Mouse (Mus musculus): ENCODE results near the gene Synpo2. TPM values are rescaled to one million over a fixed set of nuclear protein-coding genes. Genes with fewer than 3 reads are reported as not detected.

Synpo2 gene
- total and polyA plus RNA-seq, 3 experiments: 0.22 TPM; not detected in 2

- H3K4me3 ChIP-seq (ENCODE audit: low read depth, low read length): no peak overlapping the region
- H3K27me3 ChIP-seq (ENCODE audit: insufficient read depth, low read length): no peaks in the 10 kb centered on the region
- H3K4me1 ChIP-seq (ENCODE audit: insufficient read depth, low read depth, low read length): no peaks in the 10 kb centered on the region
- DNase-seq (ENCODE audit: low spot score): no peak
- ATAC-seq (ENCODE audit: extremely low read depth, insufficient number of reproducible peaks, low FRiP score, poor library complexity, severe bottlenecking): no peak
- no peaks in the 10 kb centered on the region for H3K36me3 ChIP-seq (replicated peaks)
- TF ChIP-seq CTCF (IDR thresholded peaks at IDR 0.05; ENCODE audit: low read depth, low read length) (no peak), TAL1 (conservative IDR thresholded peaks at IDR 0.05; ENCODE audit: low read depth, low read length) (no peak), GATA1 (IDR thresholded peaks at IDR 0.05; ENCODE audit: borderline replicate concordance, low read length) (no peak), GATA2 (IDR thresholded peaks at IDR 0.05; ENCODE audit: borderline replicate concordance, low read depth, low read length) (no peak), POLR2AphosphoS5 (IDR thresholded peaks at IDR 0.05; ENCODE audit: insufficient replicate concordance, low read depth, low read length) (no peak)
- H3K9me3 ChIP-seq (replicated peaks): no peaks in the 10 kb centered on the region
These were observed 160.2 kb downstream of the Synpo2 start for GRCm38 (mm10) chr3:123075759-123076158.

- Histone ChIP-seq H3K36me3 (replicated peaks) (no peaks in the 10 kb centered on the region), H3K9me3 (replicated peaks) (no peaks in the 10 kb centered on the region), H3K27me3 (ENCODE audit: insufficient read depth, low read length) (no peaks in the 10 kb centered on the region), H3K4me3 (ENCODE audit: low read depth, low read length) (no peak overlapping the region), H3K4me1 (ENCODE audit: insufficient read depth, low read depth, low read length) (no peaks in the 10 kb centered on the region)
- ATAC-seq (ENCODE audit: extremely low read depth, insufficient number of reproducible peaks, low FRiP score, poor library complexity, severe bottlenecking) (no peak), DNase-seq (ENCODE audit: low spot score) (no peak)
- TF ChIP-seq GATA1 (IDR thresholded peaks at IDR 0.05; ENCODE audit: borderline replicate concordance, low read length): no peak
- TF ChIP-seq GATA2 (IDR thresholded peaks at IDR 0.05; ENCODE audit: borderline replicate concordance, low read depth, low read length): no peak
- no peak for TF ChIP-seq CTCF (IDR thresholded peaks at IDR 0.05; ENCODE audit: low read depth, low read length)
- no peak for TF ChIP-seq POLR2AphosphoS5 (IDR thresholded peaks at IDR 0.05; ENCODE audit: insufficient replicate concordance, low read depth, low read length)
- TF ChIP-seq TAL1 (conservative IDR thresholded peaks at IDR 0.05; ENCODE audit: low read depth, low read length): no peak
These were observed 160.9 kb downstream of the Synpo2 start for GRCm38 (mm10) chr3:123075034-123075433.

- DNase-seq (ENCODE audit: low spot score): no peak
- no peak for TF ChIP-seq CTCF (IDR thresholded peaks at IDR 0.05; ENCODE audit: low read depth, low read length)
- TF ChIP-seq GATA1 (IDR thresholded peaks at IDR 0.05; ENCODE audit: borderline replicate concordance, low read length): no peak
- no peak for TF ChIP-seq GATA2 (IDR thresholded peaks at IDR 0.05; ENCODE audit: borderline replicate concordance, low read depth, low read length)
- no peak for TF ChIP-seq TAL1 (conservative IDR thresholded peaks at IDR 0.05; ENCODE audit: low read depth, low read length)
- TF ChIP-seq POLR2AphosphoS5 (IDR thresholded peaks at IDR 0.05; ENCODE audit: insufficient replicate concordance, low read depth, low read length): no peak
- H3K36me3 ChIP-seq (replicated peaks): no peaks in the 10 kb centered on the region
- no peak overlapping the region for H3K4me3 ChIP-seq (ENCODE audit: low read depth, low read length)
- no peaks in the 10 kb centered on the region for H3K27me3 ChIP-seq (ENCODE audit: insufficient read depth, low read length)
- no peaks in the 10 kb centered on the region for H3K4me1 ChIP-seq (ENCODE audit: insufficient read depth, low read depth, low read length)
- no peak for ATAC-seq (ENCODE audit: extremely low read depth, insufficient number of reproducible peaks, low FRiP score, poor library complexity, severe bottlenecking)
- no peaks in the 10 kb centered on the region for H3K9me3 ChIP-seq (replicated peaks)
These were observed 162.6 kb downstream of the Synpo2 start for GRCm38 (mm10) chr3:123073351-123073750.

- ATAC-seq (ENCODE audit: extremely low read depth, insufficient number of reproducible peaks, low FRiP score, poor library complexity, severe bottlenecking) (no peak), DNase-seq (ENCODE audit: low spot score) (no peak)
- H3K4me1 ChIP-seq (ENCODE audit: insufficient read depth, low read depth, low read length): no peaks in the 10 kb centered on the region
- no peaks in the 10 kb centered on the region for H3K9me3 ChIP-seq (replicated peaks)
- no peak overlapping the region for H3K4me3 ChIP-seq (ENCODE audit: low read depth, low read length)
- TF ChIP-seq GATA1 (IDR thresholded peaks at IDR 0.05; ENCODE audit: borderline replicate concordance, low read length): no peak
- TF ChIP-seq GATA2 (IDR thresholded peaks at IDR 0.05; ENCODE audit: borderline replicate concordance, low read depth, low read length): no peak
- no peak for TF ChIP-seq POLR2AphosphoS5 (IDR thresholded peaks at IDR 0.05; ENCODE audit: insufficient replicate concordance, low read depth, low read length)
- TF ChIP-seq CTCF (IDR thresholded peaks at IDR 0.05; ENCODE audit: low read depth, low read length): no peak
- H3K36me3 ChIP-seq (replicated peaks): no peaks in the 10 kb centered on the region
- H3K27me3 ChIP-seq (ENCODE audit: insufficient read depth, low read length): no peaks in the 10 kb centered on the region
These were observed 163.5 kb downstream of the Synpo2 start for GRCm38 (mm10) chr3:123072472-123072871.

- TF ChIP-seq TAL1 (conservative IDR thresholded peaks at IDR 0.05; ENCODE audit: low read depth, low read length) (no peak), POLR2AphosphoS5 (IDR thresholded peaks at IDR 0.05; ENCODE audit: insufficient replicate concordance, low read depth, low read length) (no peak), GATA1 (IDR thresholded peaks at IDR 0.05; ENCODE audit: borderline replicate concordance, low read length) (no peak), GATA2 (IDR thresholded peaks at IDR 0.05; ENCODE audit: borderline replicate concordance, low read depth, low read length) (no peak), CTCF (IDR thresholded peaks at IDR 0.05; ENCODE audit: low read depth, low read length) (no peak)
- no peaks in the 10 kb centered on the region for H3K36me3 ChIP-seq (replicated peaks)
- H3K4me1 ChIP-seq (ENCODE audit: insufficient read depth, low read depth, low read length): no peaks in the 10 kb centered on the region
- H3K27me3 ChIP-seq (ENCODE audit: insufficient read depth, low read length): no peaks in the 10 kb centered on the region
- ATAC-seq (ENCODE audit: extremely low read depth, insufficient number of reproducible peaks, low FRiP score, poor library complexity, severe bottlenecking) (no peak), DNase-seq (ENCODE audit: low spot score) (no peak)
- no peaks in the 10 kb centered on the region for H3K9me3 ChIP-seq (replicated peaks)
- no peak overlapping the region for H3K4me3 ChIP-seq (ENCODE audit: low read depth, low read length)
These were observed 165.0 kb downstream of the Synpo2 start for GRCm38 (mm10) chr3:123070996-123071395.

GRCm38 (mm10) chr3:123066836-123067235 is 169.1 kb downstream of the Synpo2 start:
- Histone ChIP-seq H3K4me1 (ENCODE audit: insufficient read depth, low read depth, low read length) (no peaks in the 10 kb centered on the region), H3K36me3 (replicated peaks) (no peaks in the 10 kb centered on the region), H3K9me3 (replicated peaks) (no peaks in the 10 kb centered on the region), H3K4me3 (ENCODE audit: low read depth, low read length) (no peak overlapping the region), H3K27me3 (ENCODE audit: insufficient read depth, low read length) (no peaks in the 10 kb centered on the region)
- TF ChIP-seq CTCF (IDR thresholded peaks at IDR 0.05; ENCODE audit: low read depth, low read length): no peak
- no peak for TF ChIP-seq TAL1 (conservative IDR thresholded peaks at IDR 0.05; ENCODE audit: low read depth, low read length)
- TF ChIP-seq POLR2AphosphoS5 (IDR thresholded peaks at IDR 0.05; ENCODE audit: insufficient replicate concordance, low read depth, low read length): no peak
- no peak for TF ChIP-seq GATA1 (IDR thresholded peaks at IDR 0.05; ENCODE audit: borderline replicate concordance, low read length)
- DNase-seq (ENCODE audit: low spot score) (no peak), ATAC-seq (ENCODE audit: extremely low read depth, insufficient number of reproducible peaks, low FRiP score, poor library complexity, severe bottlenecking) (no peak)

All from G1E (cell line).